Mouse (Mus musculus) bone marrow macrophage, adult 2 months (primary cell): ENCODE measurements around the gene Pla2r1.

ENCODE experiments used
- CTCF ChIP-seq: IDR thresholded peaks from 2 replicates; pipeline ENCODE4 v1.5.1; 2012; ENCODE audit warnings: low read depth, mild to moderate bottlenecking, low read length, moderate library complexity
- POLR2A ChIP-seq: IDR thresholded peaks from 2 replicates; pipeline ENCODE4 v1.6.1; 2012; ENCODE audit warnings: mild to moderate bottlenecking, low read depth, low read length, borderline replicate concordance

DNA sequence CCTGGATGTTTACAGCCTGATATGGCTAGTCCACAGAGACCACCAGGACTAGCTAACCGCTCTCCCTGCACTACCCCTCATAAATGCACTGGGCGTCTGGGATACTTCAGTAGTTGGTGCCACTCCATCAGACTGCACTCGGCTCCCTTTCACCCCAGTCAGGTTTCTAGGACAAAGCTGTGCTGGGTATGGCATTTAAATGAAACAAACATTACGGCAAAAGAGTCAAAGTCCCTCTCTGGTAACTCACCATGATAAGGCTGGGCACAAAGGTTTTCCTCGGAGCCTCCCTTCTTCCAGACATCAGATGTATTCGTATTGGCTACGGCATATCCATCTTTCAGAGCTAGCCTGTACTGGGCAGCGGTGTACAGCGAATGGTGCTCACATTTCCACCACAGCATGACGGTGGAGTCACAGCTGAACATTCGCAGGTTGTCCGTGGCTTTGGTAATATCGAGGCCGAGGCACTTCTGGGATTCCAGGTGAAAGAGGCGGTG, 177.4 kb downstream of the Pla2r1 start:
- TF ChIP-seq CTCF: no peak
- no peak for TF ChIP-seq POLR2A
